ENCODE assay signal across 10 mouse cellular contexts in genomic region chr19:19347017-19347416, GRCm38 (mm10).
A peak's percentile ranks its signal among the peaks of the same experiment; 100 is the strongest.
DNase-seq lines count a peak whose midpoint lies in the region; ATAC-seq and TF ChIP-seq lines count a peak whose summit lies in the region.
"Had no signal": no experiment of that assay in that cellular context is flagged by ENCODE, and none has a peak within 500 bp of the region (broad histone marks: within the 10 kb centered on the region; RNA-seq: fewer than 3 reads in every experiment).

No protein-coding gene starts in this region.

- TF ChIP-seq RAD21 in CH12.LX (IDR thresholded peaks at IDR 0.05; ENCODE audit: low read depth, low read length), result peak; percentile 56

- no peak for TF ChIP-seq POLR2A in CH12.LX (IDR thresholded peaks at IDR 0.05; ENCODE audit: low read depth, low read length)

- peak; percentile 71 for TF ChIP-seq CTCF in layer of hippocampus, adult 2 months (conservative IDR thresholded peaks at IDR 0.05)
- peak; percentile 29 to 67 for TF ChIP-seq CTCF in CH12.LX (conservative IDR thresholded peaks at IDR 0.05 in 1 of 2, IDR thresholded peaks at IDR 0.05 in 1 of 2; ENCODE audit: low read depth in 2 of 2, low read length in 2 of 2)

- no peak for TF ChIP-seq EP300 in CH12.LX (IDR thresholded peaks at IDR 0.05; ENCODE audit: low read length)

- H3K4me1 ChIP-seq in embryonic facial prominence, embryonic 11.5 days (ENCODE audit: control insufficient read depth, insufficient read depth, low read length), result no peaks in the 10 kb centered on the region
- H3K4me1 ChIP-seq in embryonic facial prominence, embryonic 10.5 days, result no peaks in the 10 kb centered on the region
- H3K4me1 ChIP-seq in CH12.LX (ENCODE audit: control insufficient read depth in 1 of 2, insufficient read depth in 2 of 2), result no peaks in the 10 kb centered on the region
- H3K4me1 ChIP-seq: forebrain, embryonic 12.5 days had no signal

- H3K27me3 ChIP-seq in embryonic facial prominence, embryonic 11.5 days (ENCODE audit: control insufficient read depth, insufficient read depth, low read length), result no peaks in the 10 kb centered on the region
- no peaks in the 10 kb centered on the region for H3K27me3 ChIP-seq in embryonic facial prominence, embryonic 10.5 days (replicated peaks; ENCODE audit: low read depth, poor library complexity, severe bottlenecking)
- H3K27me3 ChIP-seq in CH12.LX (replicated peaks), result no peaks in the 10 kb centered on the region
- H3K27me3 ChIP-seq: forebrain, embryonic 12.5 days had no signal

- H3K36me3 ChIP-seq in embryonic facial prominence, embryonic 11.5 days (replicated peaks; ENCODE audit: control insufficient read depth, insufficient read depth, low read depth, low read length), result no peaks in the 10 kb centered on the region
- no peaks in the 10 kb centered on the region for H3K36me3 ChIP-seq in embryonic facial prominence, embryonic 10.5 days (replicated peaks)
- no peaks in the 10 kb centered on the region for H3K36me3 ChIP-seq in CH12.LX (replicated peaks in 1 of 2; ENCODE audit: control insufficient read depth in 1 of 2, insufficient read depth in 1 of 2, low read length in 1 of 2)
- H3K36me3 ChIP-seq: forebrain, embryonic 12.5 days had no signal

- DNase-seq in embryonic facial prominence, embryonic 11.5 days (ENCODE audit: low spot score), result peak; percentile 6
- no peak for DNase-seq in embryonic facial prominence, embryonic 10.5 days (ENCODE audit: low spot score)
- DNase-seq in layer of hippocampus, adult 2 months (ENCODE audit: low spot score in 2 of 2), result peak in 1 of 2 experiments; percentile 30
- DNase-seq in layer of hippocampus, adult 8-10 months (ENCODE audit: low spot score in 2 of 2), result no peak
- DNase-seq in CH12.LX (ENCODE audit: extremely low read depth), result peak; percentile 65
- DNase-seq in adrenal gland, postnatal 14 days, result peak; percentile 39
- DNase-seq in B cell, adult 2 months, result no peak
- DNase-seq in thymus, postnatal 14 days, result no peak
- DNase-seq: lung, adult 18-20 months had no signal

- in situ Hi-C loops in CH12.LX (cut with MboI; ENCODE audit: low pct_ligation_motif_present, low pct_unique_long_range_greater_than_20kb, low sequenced_read_pairs), result no loop called here

- no peak overlapping the region for H3K4me2 ChIP-seq in embryonic facial prominence, embryonic 11.5 days (ENCODE audit: low read depth, low read length)
- H3K4me2 ChIP-seq in CH12.LX (ENCODE audit: insufficient read depth, low read depth, poor library complexity, severe bottlenecking), result no peak overlapping the region; the same call in 1 of the 2 replicates
- H3K4me2 ChIP-seq: forebrain, embryonic 12.5 days had no signal

- no peaks in the 10 kb centered on the region for H3K9me3 ChIP-seq in embryonic facial prominence, embryonic 11.5 days (replicated peaks; ENCODE audit: control insufficient read depth, low read length)
- no peaks in the 10 kb centered on the region for H3K9me3 ChIP-seq in embryonic facial prominence, embryonic 10.5 days
- no peaks in the 10 kb centered on the region for H3K9me3 ChIP-seq in CH12.LX (replicated peaks; ENCODE audit: low read length)
- H3K9me3 ChIP-seq: forebrain, embryonic 12.5 days had no signal

- H3K4me3 ChIP-seq in embryonic facial prominence, embryonic 11.5 days (ENCODE audit: low read depth, low read length), result no peak overlapping the region
- H3K4me3 ChIP-seq in embryonic facial prominence, embryonic 10.5 days, result no peak overlapping the region
- no peak overlapping the region for H3K4me3 ChIP-seq in layer of hippocampus, adult 2 months
- H3K4me3 ChIP-seq in CH12.LX (replicated peaks in 1 of 3; ENCODE audit: low read depth in 2 of 3, low read length in 2 of 3, poor library complexity in 1 of 3), result no peak overlapping the region
- H3K4me3 ChIP-seq: forebrain, embryonic 12.5 days had no signal

- dilution Hi-C loops in CH12.LX (cut with MboI; ENCODE audit: extremely low pct_ligation_motif_present, extremely low pct_unique_long_range_greater_than_20kb, low sequenced_read_pairs), result no loop called here

- 46% methylated on average over 2 of the region's 2 CpGs for WGBS in embryonic facial prominence, embryonic 11.5 days
- 48% methylated on average over 2 of the region's 2 CpGs for WGBS in embryonic facial prominence, embryonic 10.5 days

- H3K79me2 ChIP-seq in CH12.LX (replicated peaks; ENCODE audit: control insufficient read depth, extremely low read depth, insufficient read depth, poor library complexity, severe bottlenecking), result no peaks in the 10 kb centered on the region

- H3K27ac ChIP-seq in embryonic facial prominence, embryonic 11.5 days (replicated peaks; ENCODE audit: low read depth, low read length), result no peak overlapping the region
- H3K27ac ChIP-seq in embryonic facial prominence, embryonic 10.5 days (replicated peaks), result no peak overlapping the region
- no peak overlapping the region for H3K27ac ChIP-seq in layer of hippocampus, adult 2 months
- no peak overlapping the region for H3K27ac ChIP-seq in CH12.LX (ENCODE audit: insufficient read depth, low read depth)
- H3K27ac ChIP-seq: forebrain, embryonic 12.5 days had no signal

- no peak for ATAC-seq in embryonic facial prominence, embryonic 11.5 days (replicated peaks; ENCODE audit: insufficient number of reproducible peaks, low FRiP score, low TSS enrichment, low read depth)

- no peak overlapping the region for H3K9ac ChIP-seq in embryonic facial prominence, embryonic 11.5 days (replicated peaks; ENCODE audit: low read length)
- H3K9ac ChIP-seq in CH12.LX (ENCODE audit: insufficient read depth, low read depth), result no peak overlapping the region
- H3K9ac ChIP-seq: forebrain, embryonic 12.5 days had no signal

TF ChIP-seq in CH12.LX, 34 proteins besides CTCF, POLR2A, EP300 and RAD21:
- TF ChIP-seq SMC3 (IDR thresholded peaks at IDR 0.05; ENCODE audit: low read depth, low read length) (peak; percentile 58), ZC3H11A (IDR thresholded peaks at IDR 0.05; ENCODE audit: low read depth, low read length) (no peak)

Comparison
In these comparisons a context has a peak if more than half of its experiments do, and no peak if none do; other contexts are left out.
1. DNase-seq: peak in embryonic facial prominence, embryonic 11.5 days (single experiment), CH12.LX (single experiment) and adrenal gland, postnatal 14 days (single experiment); none in embryonic facial prominence, embryonic 10.5 days (single experiment), layer of hippocampus, adult 8-10 months (0 of 2), B cell, adult 2 months (0 of 2) and thymus, postnatal 14 days (single experiment).